Mouse (Mus musculus): Measurements from ENCODE around the gene Dop1b.

- no peak for TF ChIP-seq EP300 (IDR thresholded peaks at IDR 0.05; ENCODE audit: insufficient read depth, low read depth, low read length)
- no peak for TF ChIP-seq POLR2A (IDR thresholded peaks at IDR 0.05; ENCODE audit: insufficient read depth, low read length)
Observed at GRCm38 (mm10) chr16:93829526-93829925, 117.8 kb downstream of the Dop1b start.

Measured in ES-Bruce4 (cell line).